Mouse (Mus musculus) kidney, postnatal 0 days (tissue): ENCODE data around the gene Ankrd12. TPM values are rescaled to one million over a fixed set of nuclear protein-coding genes. Genes with fewer than 3 reads are reported as not detected.
A peak's percentile ranks its signal among the peaks of the same experiment; 100 is the strongest.

Experiments
- ATAC-seq: fragments of 200-750 bp; cut with Nextera tagmentation; replicated peaks from 2 replicates; pipeline ENCODE4 v1.8.0; 2017; ENCODE audit warnings: low read depth, moderate number of reproducible peaks, moderate TSS enrichment, moderate library complexity; ENCODE audit not compliant: low FRiP score
- DNase-seq: peaks from one replicate; pipeline ENCODE4 v3.0.0-alpha.2; 2016; ENCODE audit warnings: low spot score
- H3K27ac ChIP-seq: fragments of 300-500 bp; sonication (generic); 2 replicates; pipeline ENCODE4 v1.5.1; 2014; ENCODE audit warnings: mild to moderate bottlenecking
- H3K27me3 ChIP-seq: fragments of 300-500 bp; sonication (generic); 2 replicates; pipeline ENCODE4 v1.6.1; 2014; ENCODE audit warnings: low read length, mixed read lengths; ENCODE audit not compliant: insufficient read depth
- H3K36me3 ChIP-seq: fragments of 300-500 bp; sonication (generic); 2 replicates; pipeline ENCODE4 v1.6.1; 2014; ENCODE audit warnings: low read length, mixed read lengths; ENCODE audit not compliant: insufficient read depth
- H3K4me1 ChIP-seq: fragments of 300-500 bp; sonication (generic); replicated peaks from 2 replicates; pipeline ENCODE4 v1.6.1; 2014; ENCODE audit warnings: antibody characterized with exemption, low read length, mixed read lengths; ENCODE audit not compliant: insufficient read depth
- H3K4me2 ChIP-seq: fragments of 300-500 bp; sonication (generic); 2 replicates; pipeline ENCODE4 v1.6.1; 2014; ENCODE audit warnings: mild to moderate bottlenecking, low read length, moderate library complexity, mixed read lengths
- H3K4me3 ChIP-seq: fragments of 300-500 bp; sonication (generic); replicated peaks from 2 replicates; pipeline ENCODE4 v1.5.1; 2014; ENCODE audit warnings: low read depth, low read length
- H3K9ac ChIP-seq: fragments of 300-500 bp; sonication (generic); 2 replicates; pipeline ENCODE4 v1.6.1; 2014; ENCODE audit warnings: low read depth, low read length
- H3K9me3 ChIP-seq: fragments of 300-500 bp; sonication (generic); replicated peaks from 2 replicates; pipeline ENCODE4 v1.6.1; 2016; ENCODE audit warnings: low read length, inconsistent platforms, mixed read lengths
- CTCF ChIP-seq: IDR thresholded peaks from 2 replicates; pipeline ENCODE4 v1.5.1; 2016; ENCODE audit warnings: antibody characterized with exemption, low read depth, mild to moderate bottlenecking, moderate library complexity
- WGBS: fragments of 180-500 bp; shearing (Covaris S2); extraction: QIAGEN DNeasy Blood & Tissue Kit; methylation state at CpG from one replicate; pipeline ENCODE4 v1.1.7; 2014; 5-methylcytosine and 5-hydroxymethylcytosine counted together
- polyA plus RNA-seq: library from polyadenylated mRNA; unstranded; fragments of >200 nt; fragmentation: Nextera tagmentation; extraction: Ambion mirVana; gene quantifications from 2 replicates; pipeline ENCODE4 v1.2.1, GENCODE M21; 2015

Gene Ankrd12
- polyA plus RNA-seq, 1 experiment from 2014 or later: 22.8 TPM

DNA sequence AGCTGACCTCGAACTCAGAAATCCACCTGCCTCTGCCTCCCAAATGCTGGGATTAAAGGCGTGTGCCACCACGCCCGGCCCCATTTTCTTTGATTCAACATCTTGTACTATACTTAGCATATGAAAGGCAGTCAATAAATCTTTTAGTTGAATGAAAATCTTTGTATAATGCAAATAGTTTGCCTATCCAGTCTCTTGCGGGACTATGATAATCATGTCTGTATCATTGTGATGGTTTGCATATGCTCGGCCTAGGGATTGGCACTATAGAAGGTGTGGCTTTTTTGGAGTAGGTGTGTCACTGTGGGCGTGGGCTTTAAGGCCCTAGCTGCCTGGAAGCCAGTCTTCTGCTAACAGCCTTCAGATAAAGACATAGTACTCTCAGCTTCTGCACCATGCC, 27.2 kb upstream of the Ankrd12 start:
- H3K27ac ChIP-seq: no peak overlapping the region
- no peak overlapping the region for H3K9ac ChIP-seq
- no peaks in the 10 kb centered on the region for H3K27me3 ChIP-seq
- H3K4me1 ChIP-seq: peaks cover 5% of the 10 kb centered on the region; the same call in 1 of the 2 replicates
- TF ChIP-seq CTCF: no peak
- ATAC-seq (no peak), DNase-seq (no peak)
- 90% methylated on average over 7 of the region's 7 CpGs for WGBS
- no peak overlapping the region for H3K4me2 ChIP-seq
- H3K36me3 ChIP-seq: no peaks in the 10 kb centered on the region
- H3K9me3 ChIP-seq: no peaks in the 10 kb centered on the region
- no peak overlapping the region for H3K4me3 ChIP-seq

- no peaks in the 10 kb centered on the region for H3K36me3 ChIP-seq
- no peaks in the 10 kb centered on the region for H3K9me3 ChIP-seq
- H3K27me3 ChIP-seq: no peaks in the 10 kb centered on the region
- H3K9ac ChIP-seq: peak within 1 kb of the TSS; percentile 94
- ATAC-seq (peak; percentile 100), DNase-seq (peak; percentile 97)
- H3K4me2 ChIP-seq: peak within 1 kb of the TSS; percentile 75
- under 1% methylated on average over 65 of the region's 67 CpGs for WGBS
- peaks cover 5% of the 10 kb centered on the region; the same call in 1 of the 2 replicates for H3K4me1 ChIP-seq
- TF ChIP-seq CTCF: peak; percentile 82
- H3K27ac ChIP-seq: peak within 1 kb of the TSS; percentile 95
- peak within 1 kb of the TSS; percentile 92 for H3K4me3 ChIP-seq
Measured at GRCm38 (mm10) chr17:66101380-66102330, 24.8 kb upstream of the Ankrd12 start, which contains the start of gene Ndufv2. Ndufv2 (minus strand) TSS chr17:66101559.

GRCm38 (mm10) chr17:66100566-66101379, 23.9 kb upstream of the Ankrd12 start:
- Histone ChIP-seq H3K4me3 (peak overlapping the region; percentile 92), H3K4me1 (peaks cover 5% of the 10 kb centered on the region; the same call in 1 of the 2 replicates), H3K9ac (peak overlapping the region; percentile 94), H3K36me3 (no peaks in the 10 kb centered on the region), H3K4me2 (peak overlapping the region; percentile 75), H3K9me3 (no peaks in the 10 kb centered on the region), H3K27me3 (no peaks in the 10 kb centered on the region), H3K27ac (peak overlapping the region; percentile 95)
- DNase-seq: peak; percentile 28
- no peak for ATAC-seq
- under 1% methylated on average over 41 of the region's 41 CpGs for WGBS
- TF ChIP-seq CTCF: no peak

DNA sequence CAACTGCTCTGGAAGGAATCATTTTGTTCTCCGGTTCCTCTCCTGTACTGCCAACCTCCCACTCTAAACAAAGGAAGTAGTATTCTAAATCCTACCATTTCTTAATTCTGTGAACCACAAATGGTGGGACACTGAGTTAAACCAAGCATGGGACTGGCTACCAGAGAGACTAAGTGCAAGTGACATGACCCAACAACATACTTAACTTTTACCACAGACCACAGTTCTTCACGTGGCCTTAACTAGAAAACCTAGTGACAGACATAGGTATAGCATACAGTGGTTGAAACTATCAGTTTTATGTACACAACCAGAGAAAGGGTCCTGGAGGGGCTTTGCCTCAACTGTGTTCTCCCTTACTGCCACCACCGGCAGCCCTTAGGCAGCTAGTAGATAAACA, 15.8 kb upstream of the Ankrd12 start:
- Histone ChIP-seq H3K36me3 (peaks cover 7% of the 10 kb centered on the region; the same call in 1 of the 2 replicates), H3K9me3 (no peaks in the 10 kb centered on the region)
- TF ChIP-seq CTCF: no peak

GRCm38 (mm10) chr17:66092065-66092464, 15.2 kb upstream of the Ankrd12 start:
- no peak overlapping the region for H3K4me2 ChIP-seq
- ATAC-seq: no peak
- TF ChIP-seq CTCF: no peak
- H3K9me3 ChIP-seq: no peaks in the 10 kb centered on the region
- H3K27me3 ChIP-seq: no peaks in the 10 kb centered on the region
- no peak overlapping the region for H3K27ac ChIP-seq
- H3K9ac ChIP-seq: no peak overlapping the region
- DNase-seq: no peak
- H3K4me3 ChIP-seq: no peak overlapping the region
- peaks cover 11% of the 10 kb centered on the region for H3K36me3 ChIP-seq
- 92% methylated on average over 2 of the region's 2 CpGs for WGBS
- H3K4me1 ChIP-seq: no peaks in the 10 kb centered on the region

More for the DNA sequence above, 15.8 kb upstream of the Ankrd12 start:
- DNase-seq (no peak), ATAC-seq (no peak)
- no peak overlapping the region for H3K9ac ChIP-seq
- no peak overlapping the region for H3K4me3 ChIP-seq
- H3K27me3 ChIP-seq: no peaks in the 10 kb centered on the region
- no peak overlapping the region for H3K4me2 ChIP-seq
- WGBS: 84% methylated on average over 3 of the region's 3 CpGs
- no peak overlapping the region for H3K27ac ChIP-seq
- H3K4me1 ChIP-seq: no peaks in the 10 kb centered on the region

- peaks cover 12% of the 10 kb centered on the region for H3K36me3 ChIP-seq
- no peak overlapping the region for H3K4me3 ChIP-seq
- no peak overlapping the region for H3K9ac ChIP-seq
- no peak overlapping the region for H3K4me2 ChIP-seq
- no peak for ATAC-seq
- no peak for DNase-seq
- H3K4me1 ChIP-seq: no peaks in the 10 kb centered on the region
- no peaks in the 10 kb centered on the region for H3K27me3 ChIP-seq
- H3K9me3 ChIP-seq: no peaks in the 10 kb centered on the region
- no peak for TF ChIP-seq CTCF
- H3K27ac ChIP-seq: no peak overlapping the region
- WGBS: 86% methylated on average over 2 of the region's 2 CpGs
Measured at GRCm38 (mm10) chr17:66091392-66091791, 14.5 kb upstream of the Ankrd12 start.
